Mouse (Mus musculus) heart, embryonic 14.5 days (tissue): ENCODE results near the gene Olfr1148. TPM values are rescaled to one million over a fixed set of nuclear protein-coding genes. Genes with fewer than 3 reads are reported as not detected.

ENCODE experiments used
- ATAC-seq: fragments of 200-750 bp; cut with Nextera tagmentation; 2 replicates; pipeline ENCODE4 v1.8.0; 2017; ENCODE audit warnings: low read depth, moderate TSS enrichment; ENCODE audit not compliant: insufficient number of reproducible peaks, insufficient read depth, low FRiP score
- H3K27ac ChIP-seq, 2 experiments: fragments of 200-500 bp in 1 of 2; fragments of 300-500 bp in 1 of 2; sonication (generic) in 1 of 2; replicated peaks in 1 of 2; 2 replicates each; pipeline ENCODE4 v1.5.1; 2012 to 2014; ENCODE audit warnings: low read depth in 2 of 2, low read length in 2 of 2, control low read depth in 1 of 2, mild to moderate bottlenecking in 1 of 2, mixed read lengths in 1 of 2; ENCODE audit not compliant: control insufficient read depth in 1 of 2, insufficient read depth in 1 of 2
- H3K27me3 ChIP-seq: fragments of 300-500 bp; sonication (generic); 2 replicates; pipeline ENCODE4 v1.6.1; 2014; ENCODE audit warnings: mild to moderate bottlenecking, low read length, control low read depth; ENCODE audit not compliant: control insufficient read depth, insufficient read depth
- H3K36me3 ChIP-seq: fragments of 300-500 bp; sonication (generic); 2 replicates; pipeline ENCODE4 v1.6.1; 2014; ENCODE audit warnings: mild to moderate bottlenecking, control low read depth, low read length, mixed read lengths; ENCODE audit not compliant: control insufficient read depth, insufficient read depth
- H3K4me1 ChIP-seq, 2 experiments: fragments of 200-500 bp in 1 of 2; fragments of 300-500 bp in 1 of 2; sonication (generic) in 1 of 2; 2 replicates each; pipeline ENCODE4 v1.6.1; 2012 to 2014; ENCODE audit warnings: low read length in 2 of 2, control low read depth in 1 of 2, mixed read lengths in 1 of 2; ENCODE audit not compliant: control insufficient read depth in 2 of 2, insufficient read depth in 2 of 2
- H3K4me2 ChIP-seq: fragments of 300-500 bp; sonication (generic); 2 replicates; pipeline ENCODE4 v1.6.1; 2014; ENCODE audit warnings: mild to moderate bottlenecking, low read length
- H3K4me3 ChIP-seq, 2 experiments: fragments of 200-500 bp in 1 of 2; fragments of 300-500 bp in 1 of 2; sonication (generic) in 1 of 2; 2 replicates each; pipeline ENCODE4 v1.5.1; 2012 to 2014; ENCODE audit warnings: low read length in 2 of 2, mild to moderate bottlenecking in 2 of 2, control low read depth in 1 of 2, low read depth in 1 of 2, moderate library complexity in 1 of 2; ENCODE audit not compliant: control insufficient read depth in 1 of 2, insufficient read depth in 1 of 2
- H3K9ac ChIP-seq: fragments of 300-500 bp; sonication (generic); 2 replicates; pipeline ENCODE4 v1.6.1; 2014; ENCODE audit warnings: mild to moderate bottlenecking, low read length
- H3K9me3 ChIP-seq: fragments of 300-500 bp; sonication (generic); 2 replicates; pipeline ENCODE4 v1.6.1; 2016; ENCODE audit warnings: low read length, control low read depth; ENCODE audit not compliant: control insufficient read depth
- WGBS: fragments of 180-500 bp; shearing (Covaris S2); extraction: QIAGEN DNeasy Blood & Tissue Kit; methylation state at CpG from one replicate; pipeline ENCODE4 v1.1.7; 2014; 5-methylcytosine and 5-hydroxymethylcytosine counted together
- polyA plus RNA-seq: library from polyadenylated mRNA; unstranded; fragments of >200 nt; fragmentation: Nextera tagmentation; extraction: Ambion mirVana; gene quantifications from 2 replicates; pipeline ENCODE4 v1.2.1, GENCODE M21; 2014

Olfr1148 gene
- polyA plus RNA-seq: not detected in 2 replicates

DNA sequence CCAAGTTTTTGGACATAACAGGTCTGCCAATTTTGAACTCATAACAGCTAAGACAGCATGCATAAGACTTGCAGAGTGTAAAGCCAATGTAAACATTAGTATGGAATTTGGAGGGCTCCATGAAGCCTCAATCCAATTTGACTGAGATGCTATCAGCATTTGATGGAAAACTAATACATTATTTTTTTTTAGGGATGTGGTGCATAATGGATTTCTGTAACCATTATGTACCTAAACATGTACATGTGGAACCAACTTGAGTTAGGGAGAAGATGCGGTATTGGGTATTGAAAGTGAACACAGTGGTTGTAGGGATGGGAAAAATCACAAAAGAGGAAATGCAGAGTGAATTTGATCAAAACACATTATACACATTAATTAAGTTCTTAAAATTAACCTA lies at the start of gene Olfr1148:
Gene Olfr1148 (plus strand): TSS at position 301 of the 400 bp plus-strand sequence.
- no peaks in the 10 kb centered on the region for H3K4me1 ChIP-seq
- no peak within 1 kb of the TSS for H3K4me2 ChIP-seq
- no peaks in the 10 kb centered on the region for H3K36me3 ChIP-seq
- ATAC-seq: no peak
- no peak within 1 kb of the TSS for H3K4me3 ChIP-seq
- H3K9me3 ChIP-seq: no peaks in the 10 kb centered on the region
- H3K27me3 ChIP-seq: no peaks in the 10 kb centered on the region
- 89% methylated on average over 1 of the region's 1 CpGs for WGBS
- H3K27ac ChIP-seq: no peak within 1 kb of the TSS
- no peak within 1 kb of the TSS for H3K9ac ChIP-seq

DNA sequence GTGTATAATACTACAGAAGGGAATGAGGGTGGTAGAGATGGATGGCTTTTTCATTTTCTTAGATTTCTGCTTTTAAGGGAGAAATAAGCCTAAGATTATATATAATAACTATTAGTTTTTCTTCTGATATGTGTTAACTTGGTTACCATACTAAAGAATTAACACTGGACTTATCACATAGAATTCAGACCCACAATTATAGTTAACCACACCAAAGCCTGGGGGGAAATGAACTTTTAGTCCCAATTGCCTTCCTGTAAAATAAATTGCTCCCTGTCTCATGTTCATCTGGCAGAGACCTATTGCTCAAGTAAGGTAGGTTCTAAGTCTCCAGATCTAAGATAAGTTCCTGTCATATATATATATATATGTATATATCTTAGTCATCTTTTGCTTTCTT lies 30.0 kb upstream of the Olfr1148 start, which contains the start of gene Olfr1143:
Gene Olfr1143 (plus strand): TSS at position 301 of the 400 bp plus-strand sequence.
- H3K36me3 ChIP-seq: no peaks in the 10 kb centered on the region
- no peak within 1 kb of the TSS for H3K27ac ChIP-seq
- no peaks in the 10 kb centered on the region for H3K27me3 ChIP-seq
- no peak within 1 kb of the TSS for H3K4me2 ChIP-seq
- H3K4me1 ChIP-seq: no peaks in the 10 kb centered on the region
- H3K4me3 ChIP-seq: no peak within 1 kb of the TSS
- ATAC-seq: no peak
- H3K9ac ChIP-seq: no peak within 1 kb of the TSS
- no peaks in the 10 kb centered on the region for H3K9me3 ChIP-seq

DNA sequence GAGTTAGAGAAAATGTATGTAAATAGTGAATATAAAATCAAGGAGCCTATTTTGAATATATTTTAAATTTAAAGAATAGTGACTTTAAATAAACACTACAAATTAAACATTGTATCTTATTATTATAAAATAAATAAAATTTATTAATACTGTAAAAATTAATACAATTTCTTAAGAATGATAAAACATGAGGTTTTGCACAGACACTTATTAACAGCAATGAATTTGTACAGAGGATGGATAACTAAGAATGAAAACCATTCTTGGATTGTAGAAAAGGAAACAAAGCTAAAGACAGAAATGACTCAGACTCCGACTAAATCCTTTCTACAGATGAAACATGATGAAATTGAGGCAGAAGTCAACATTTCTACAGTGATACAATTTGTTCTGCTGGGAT lies 20.8 kb upstream of the Olfr1148 start, which contains the start of gene Olfr1145:
Gene Olfr1145 (plus strand): TSS at position 301 of the 400 bp plus-strand sequence.
- 62% methylated on average over 1 of the region's 1 CpGs for WGBS
- no peaks in the 10 kb centered on the region for H3K36me3 ChIP-seq

DNA sequence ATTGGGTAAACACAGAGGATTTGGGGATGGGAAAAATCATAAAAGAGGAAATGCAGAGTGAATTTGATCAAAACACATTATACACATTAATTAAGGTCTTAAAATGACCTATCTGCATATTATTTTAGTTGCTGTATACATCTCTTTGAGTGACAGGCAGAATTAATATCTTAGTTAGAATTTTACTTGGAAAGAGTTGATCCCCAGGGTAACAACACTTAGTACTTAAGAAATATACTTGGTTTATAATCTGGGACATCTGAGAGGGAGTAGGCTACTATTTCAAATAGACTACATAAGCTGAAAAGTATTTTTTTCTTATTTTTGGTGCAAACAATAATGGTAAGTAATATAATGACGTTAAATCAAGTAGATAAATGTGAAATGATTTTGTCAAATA lies 13.4 kb downstream of the Olfr1148 start, which contains the start of gene Olfr1150-ps1:
Gene Olfr1150-ps1 (plus strand): TSS at position 301 of the 400 bp plus-strand sequence.
- Histone ChIP-seq H3K4me3 (no peak within 1 kb of the TSS), H3K27ac (no peak within 1 kb of the TSS), H3K4me1 (no peaks in the 10 kb centered on the region), H3K9ac (no peak within 1 kb of the TSS), H3K4me2 (no peak within 1 kb of the TSS), H3K36me3 (no peaks in the 10 kb centered on the region), H3K9me3 (no peaks in the 10 kb centered on the region), H3K27me3 (no peaks in the 10 kb centered on the region)
- WGBS: 62% methylated on average over 1 of the region's 1 CpGs
- no peak for ATAC-seq

More for the DNA sequence above, 20.8 kb upstream of the Olfr1148 start, which contains the start of gene Olfr1145:
- H3K4me2 ChIP-seq: no peak within 1 kb of the TSS
- no peak for ATAC-seq
- H3K4me1 ChIP-seq: no peaks in the 10 kb centered on the region
- H3K4me3 ChIP-seq: no peak within 1 kb of the TSS
- H3K27me3 ChIP-seq: no peaks in the 10 kb centered on the region
- no peaks in the 10 kb centered on the region for H3K9me3 ChIP-seq
- no peak within 1 kb of the TSS for H3K9ac ChIP-seq
- no peak within 1 kb of the TSS for H3K27ac ChIP-seq

DNA sequence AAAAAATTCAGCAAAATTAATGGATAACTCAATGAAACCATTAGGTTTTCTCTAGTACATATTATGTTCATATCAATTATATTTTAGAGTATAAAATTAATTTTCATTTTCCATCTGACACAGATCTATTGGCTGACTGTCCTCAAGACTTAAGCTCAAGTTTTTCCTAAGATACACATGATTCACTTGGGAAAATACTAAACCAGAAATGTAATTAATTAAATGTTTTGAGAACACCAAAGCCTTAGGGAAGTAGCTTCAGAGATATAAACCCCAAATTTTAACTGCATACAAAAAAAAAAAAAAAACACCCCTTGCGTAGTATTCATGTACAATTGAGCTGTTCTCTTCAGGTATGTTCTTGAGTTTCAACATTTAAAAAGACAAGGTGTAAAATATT lies 25.2 kb downstream of the Olfr1148 start, which contains the start of gene Olfr1151:
Gene Olfr1151 (plus strand): TSS at position 301 of the 400 bp plus-strand sequence.
- Histone ChIP-seq H3K27me3 (no peaks in the 10 kb centered on the region), H3K4me2 (no peak within 1 kb of the TSS), H3K4me3 (no peak within 1 kb of the TSS), H3K4me1 (no peaks in the 10 kb centered on the region), H3K9me3 (no peaks in the 10 kb centered on the region), H3K27ac (no peak within 1 kb of the TSS), H3K9ac (no peak within 1 kb of the TSS), H3K36me3 (no peaks in the 10 kb centered on the region)
- no peak for ATAC-seq
- 80% methylated on average over 1 of the region's 1 CpGs for WGBS

DNA sequence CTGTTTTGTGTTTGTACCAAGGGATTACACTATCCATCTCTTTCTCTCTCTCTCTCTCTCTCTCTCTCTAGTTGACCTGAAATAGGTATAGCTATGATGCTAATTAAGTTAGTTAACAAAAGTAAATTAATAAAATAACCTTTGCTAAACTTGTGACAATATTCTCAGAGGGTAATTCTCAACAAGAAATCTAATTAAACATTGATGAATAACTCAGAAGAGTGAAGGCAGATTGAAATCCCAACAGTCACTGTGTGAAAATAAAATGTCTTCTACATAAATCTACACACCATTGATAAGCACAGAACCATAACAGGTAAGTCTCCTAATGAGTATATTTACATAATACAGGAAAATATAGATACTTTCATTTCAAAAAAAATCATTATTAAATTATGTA lies 35.9 kb downstream of the Olfr1148 start, which contains the start of gene Olfr1152:
Gene Olfr1152 (plus strand): TSS at position 301 of the 400 bp plus-strand sequence.
- H3K27me3 ChIP-seq: no peaks in the 10 kb centered on the region
- H3K9ac ChIP-seq: no peak within 1 kb of the TSS
- no peak for ATAC-seq
- H3K9me3 ChIP-seq: no peaks in the 10 kb centered on the region
- no peaks in the 10 kb centered on the region for H3K4me1 ChIP-seq
- H3K4me3 ChIP-seq: no peak within 1 kb of the TSS
- H3K36me3 ChIP-seq: no peaks in the 10 kb centered on the region
- H3K4me2 ChIP-seq: no peak within 1 kb of the TSS
- no peak within 1 kb of the TSS for H3K27ac ChIP-seq

Other genes with a start within 250 kb of the Olfr1148 start
- gene Olfr1130, start 224.3 kb upstream of the Olfr1148 start, polyA plus RNA-seq: not detected in 2 replicates
- not detected in 2 replicates for gene Olfr1131, start 203.4 kb upstream of the Olfr1148 start, polyA plus RNA-seq
- gene Olfr1132, start 193.0 kb upstream of the Olfr1148 start, polyA plus RNA-seq: not detected in 2 replicates
- not detected in 2 replicates for gene Olfr1133, start 183.2 kb upstream of the Olfr1148 start, polyA plus RNA-seq
- gene Olfr1134, start 172.1 kb upstream of the Olfr1148 start, polyA plus RNA-seq: not detected in 2 replicates
- not detected in 2 replicates for gene Olfr1135, start 156.9 kb upstream of the Olfr1148 start, polyA plus RNA-seq
- gene Olfr1136, start 136.6 kb upstream of the Olfr1148 start, polyA plus RNA-seq: not detected in 2 replicates
- gene Olfr1137, start 117.4 kb upstream of the Olfr1148 start, polyA plus RNA-seq: not detected in 2 replicates
- gene Olfr1138, start 90.6 kb upstream of the Olfr1148 start, polyA plus RNA-seq: not detected in 2 replicates
- gene Olfr1140, start 86.8 kb upstream of the Olfr1148 start, polyA plus RNA-seq: not detected in 2 replicates
- gene Olfr1141, start 76.5 kb upstream of the Olfr1148 start, polyA plus RNA-seq: not detected in 2 replicates
- gene Olfr152, start 51.0 kb upstream of the Olfr1148 start, polyA plus RNA-seq: not detected in 2 replicates
- gene Olfr1143, start 29.9 kb upstream of the Olfr1148 start, polyA plus RNA-seq: not detected in 2 replicates
- not detected in 2 replicates for gene Olfr1145, start 20.7 kb upstream of the Olfr1148 start, polyA plus RNA-seq
- not detected in 2 replicates for gene Olfr1150-ps1, start 13.5 kb downstream of the Olfr1148 start, polyA plus RNA-seq
- not detected in 2 replicates for gene Olfr1151, start 25.3 kb downstream of the Olfr1148 start, polyA plus RNA-seq
- gene Olfr1152, start 36.0 kb downstream of the Olfr1148 start, polyA plus RNA-seq: not detected in 2 replicates
- gene Olfr1153, start 64.4 kb downstream of the Olfr1148 start, polyA plus RNA-seq: not detected in 2 replicates
- not detected in 2 replicates for gene Olfr1154, start 74.6 kb downstream of the Olfr1148 start, polyA plus RNA-seq
- gene Olfr1155, start 114.6 kb downstream of the Olfr1148 start, polyA plus RNA-seq: not detected in 2 replicates
- gene Olfr1156, start 122.6 kb downstream of the Olfr1148 start, polyA plus RNA-seq: not detected in 2 replicates
- not detected in 2 replicates for gene Olfr1157, start 137.8 kb downstream of the Olfr1148 start, polyA plus RNA-seq
- gene Olfr74, start 144.1 kb downstream of the Olfr1148 start, polyA plus RNA-seq: not detected in 2 replicates
- gene Olfr1158, start 159.6 kb downstream of the Olfr1148 start, polyA plus RNA-seq: not detected in 2 replicates
- gene Olfr1160, start 177.7 kb downstream of the Olfr1148 start, polyA plus RNA-seq: not detected in 2 replicates
- not detected in 2 replicates for gene Olfr1161, start 192.2 kb downstream of the Olfr1148 start, polyA plus RNA-seq
- not detected in 2 replicates for gene Olfr73, start 207.2 kb downstream of the Olfr1148 start, polyA plus RNA-seq
- gene Olfr1162, start 220.6 kb downstream of the Olfr1148 start, polyA plus RNA-seq: not detected in 2 replicates
- not detected in 2 replicates for gene Olfr1163, start 241.3 kb downstream of the Olfr1148 start, polyA plus RNA-seq